Mouse (Mus musculus) G1E (cell line): ENCODE results near the gene Sept12. TPM values are rescaled to one million over a fixed set of nuclear protein-coding genes. Genes with fewer than 3 reads are reported as not detected.

ENCODE experiments used
- ATAC-seq: 2 replicates; pipeline ENCODE4 v1.8.0; 2016; ENCODE audit warnings: mild to moderate bottlenecking; ENCODE audit not compliant: insufficient number of reproducible peaks, poor library complexity, low FRiP score, severe bottlenecking; ENCODE audit errors: extremely low read depth
- DNase-seq: peaks from one replicate; pipeline ENCODE4 v3.0.0; 2012; ENCODE audit warnings: low spot score
- H3K27me3 ChIP-seq: 2 replicates; pipeline ENCODE4 v1.6.1; 2012; ENCODE audit warnings: mild to moderate bottlenecking, low read length, inconsistent platforms; ENCODE audit not compliant: insufficient read depth
- H3K36me3 ChIP-seq: replicated peaks from 2 replicates; pipeline ENCODE3; 2012; ENCODE audit warnings: mild to moderate bottlenecking, inconsistent platforms
- H3K4me1 ChIP-seq: 2 replicates; pipeline ENCODE4 v1.6.1; 2012; ENCODE audit warnings: low read depth, low read length, inconsistent platforms, mixed read lengths; ENCODE audit not compliant: insufficient read depth
- H3K4me3 ChIP-seq: 2 replicates; pipeline ENCODE4 v1.5.1; 2012; ENCODE audit warnings: low read depth, mild to moderate bottlenecking, inconsistent platforms, low read length, moderate library complexity, mixed read lengths
- H3K9me3 ChIP-seq: replicated peaks from 2 replicates; pipeline ENCODE4 v1.6.1; 2012; ENCODE audit warnings: inconsistent platforms
- CTCF ChIP-seq: IDR thresholded peaks from 2 replicates; pipeline ENCODE4 v1.5.1; 2012; ENCODE audit warnings: low read depth, low read length, inconsistent platforms, mixed read lengths
- GATA1 ChIP-seq: IDR thresholded peaks from 2 replicates; pipeline ENCODE4 v1.6.1; 2012; ENCODE audit warnings: borderline replicate concordance, low read length, inconsistent platforms, mixed read lengths
- GATA2 ChIP-seq: IDR thresholded peaks from 2 replicates; pipeline ENCODE4 v1.6.1; 2012; ENCODE audit warnings: low read depth, low read length, inconsistent platforms, borderline replicate concordance
- POLR2AphosphoS5 ChIP-seq: IDR thresholded peaks from 2 replicates; pipeline ENCODE4 v1.6.1; 2012; ENCODE audit warnings: low read depth, low read length, inconsistent platforms; ENCODE audit not compliant: insufficient replicate concordance
- TAL1 ChIP-seq: conservative IDR thresholded peaks from 2 replicates; pipeline ENCODE4 v1.6.1; 2012; ENCODE audit warnings: low read depth, low read length, inconsistent platforms, mixed read lengths
- polyA plus RNA-seq: library from polyadenylated mRNA; stranded (reverse); fragments of >175 nt; gene quantifications from 2 replicates; pipeline ENCODE4 v1.2.3, GENCODE M21; 2012
- total RNA-seq, 2 experiments: library from RNA; stranded (forward) in 1 of 2; stranded (reverse) in 1 of 2; fragments of 200-1000 nt in 1 of 2; fragments of >200 nt in 1 of 2; fragmentation: Nextera tagmentation in 1 of 2; gene quantifications; 2 replicates each; pipeline ENCODE4 v1.2.3; 2014 to 2017

The Sept12 gene
- not detected in 2 replicates for total RNA-seq (2014; fragmentation: Nextera tagmentation)
- 0.05 TPM in 1 of 2 replicates, not detected in the other for total RNA-seq (2017)
- polyA plus RNA-seq = 0.07 TPM in 1 of 2 replicates, not detected in the other

DNA sequence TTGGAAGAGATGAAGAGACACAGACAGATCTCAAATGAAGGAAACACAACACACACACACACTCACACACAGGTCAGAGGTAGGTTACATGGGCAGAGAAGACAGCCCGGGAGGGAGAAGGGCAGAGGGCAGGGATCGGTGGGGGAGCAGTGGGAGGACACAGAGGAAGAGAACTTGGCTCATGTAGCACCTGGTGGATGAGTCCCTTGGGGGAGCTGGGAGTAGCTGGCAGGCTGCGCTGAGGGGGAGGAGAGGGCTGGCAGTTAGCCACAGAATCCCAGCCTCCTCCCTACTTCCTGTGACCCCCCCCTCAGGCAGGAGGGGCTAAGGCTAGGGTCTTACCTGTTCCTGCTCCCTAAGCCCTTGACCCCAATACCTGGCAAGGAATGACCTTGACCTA, at the start of gene Sept12:
Gene Sept12, minus strand, starts transcription at position 300 of the 400 bp plus-strand sequence.
- Histone ChIP-seq H3K4me1 (no peaks in the 10 kb centered on the region; the same call in 1 of the 2 replicates), H3K4me3 (no peak within 1 kb of the TSS)

DNA sequence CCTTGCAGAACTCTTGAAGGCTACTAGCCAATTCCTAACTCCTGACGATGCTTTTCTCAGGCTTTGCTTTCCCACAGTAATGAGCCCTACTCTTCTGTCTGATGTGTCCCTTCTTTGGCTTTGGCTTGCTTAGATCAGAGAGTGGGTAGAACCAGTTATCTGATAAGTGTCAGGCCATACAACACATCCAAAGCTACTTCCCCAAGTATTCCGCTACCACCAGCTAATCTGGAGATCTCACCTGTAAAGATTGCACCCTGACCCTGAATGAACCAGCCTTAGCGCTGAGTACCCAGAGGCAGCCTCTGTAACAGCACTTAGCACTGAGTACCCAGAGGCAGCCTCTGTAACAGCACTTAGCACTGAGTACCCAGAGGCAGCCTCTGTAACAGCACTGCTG, 47.7 kb upstream of the Sept12 start:
- H3K36me3 ChIP-seq = peaks cover 72% of the 10 kb centered on the region
- no peaks in the 10 kb centered on the region for H3K9me3 ChIP-seq
- H3K27me3 ChIP-seq = no peaks in the 10 kb centered on the region
- ATAC-seq (no peak), DNase-seq (no peak)
- H3K4me3 ChIP-seq = no peak overlapping the region
- no peak for TF ChIP-seq GATA2
- no peak for TF ChIP-seq CTCF
- no peak for TF ChIP-seq POLR2AphosphoS5
- no peak for TF ChIP-seq GATA1
- TF ChIP-seq TAL1 = no peak
- peaks cover 33% of the 10 kb centered on the region for H3K4me1 ChIP-seq

More for the DNA sequence above, at the start of gene Sept12:
- DNase-seq (no peak), ATAC-seq (no peak)
- Histone ChIP-seq H3K9me3 (no peaks in the 10 kb centered on the region), H3K27me3 (peaks cover 30% of the 10 kb centered on the region), H3K36me3 (no peaks in the 10 kb centered on the region)
- no peak for TF ChIP-seq GATA1
- TF ChIP-seq POLR2AphosphoS5 = no peak
- no peak for TF ChIP-seq TAL1
- no peak for TF ChIP-seq CTCF
- TF ChIP-seq GATA2 = no peak

DNA sequence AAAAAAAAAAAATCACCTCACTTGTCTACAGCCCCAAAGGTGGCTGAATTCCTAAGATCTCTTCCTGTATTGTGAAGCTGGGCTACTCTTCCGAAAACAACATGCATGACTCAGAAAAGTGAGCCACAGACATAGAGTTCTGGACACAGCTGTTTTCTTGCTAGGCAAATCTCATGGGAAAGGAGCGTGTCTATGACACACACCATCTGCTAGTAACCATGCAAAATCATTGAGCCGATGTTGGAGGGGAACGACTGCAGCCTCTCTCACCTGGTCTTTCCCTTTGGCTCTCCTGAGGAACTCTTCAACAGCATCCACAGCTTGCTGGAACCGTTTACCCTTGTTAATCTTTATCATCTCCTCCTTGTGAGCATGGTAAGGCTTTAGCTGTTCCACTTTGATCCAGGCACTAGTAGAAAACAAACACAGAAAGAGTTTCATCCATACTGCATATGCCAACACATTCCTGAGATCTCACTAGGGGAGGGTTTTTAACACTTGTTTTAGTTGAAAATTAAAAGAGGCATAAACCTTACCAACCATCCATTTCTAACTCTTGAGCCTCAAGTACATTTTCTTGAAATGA, 39.1 kb upstream of the Sept12 start:
- ATAC-seq = no peak
- no peak for DNase-seq
- peaks cover 98% of the 10 kb centered on the region for H3K36me3 ChIP-seq

DNA sequence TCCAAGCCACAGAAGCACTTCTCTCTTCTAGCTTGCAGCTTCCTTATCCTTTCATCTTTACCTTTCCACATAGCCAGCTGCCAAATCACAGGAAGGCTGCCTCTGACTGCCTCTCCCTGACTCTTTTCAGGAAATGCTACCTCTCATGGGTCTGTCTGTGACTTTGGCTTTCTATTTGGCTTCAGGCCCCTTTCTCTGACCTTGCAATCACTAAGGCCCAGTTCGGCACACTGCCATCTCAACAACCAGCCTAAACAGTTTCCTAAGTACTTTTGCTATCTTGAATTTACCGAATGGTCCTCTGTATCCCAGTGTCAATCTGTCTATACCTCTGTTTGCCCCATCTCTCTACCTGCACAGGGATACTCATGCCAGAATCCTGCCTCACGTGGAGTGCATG, 37.9 kb upstream of the Sept12 start:
- DNase-seq = no peak
- H3K36me3 ChIP-seq = peaks cover 98% of the 10 kb centered on the region
- no peaks in the 10 kb centered on the region for H3K9me3 ChIP-seq
- no peak for TF ChIP-seq TAL1
- H3K27me3 ChIP-seq = no peaks in the 10 kb centered on the region
- peaks cover 13% of the 10 kb centered on the region for H3K4me1 ChIP-seq
- no peak overlapping the region for H3K4me3 ChIP-seq
- ATAC-seq = no peak

More for the DNA sequence above, 39.1 kb upstream of the Sept12 start:
- no peaks in the 10 kb centered on the region for H3K9me3 ChIP-seq
- H3K4me1 ChIP-seq = peaks cover 13% of the 10 kb centered on the region
- H3K27me3 ChIP-seq = no peaks in the 10 kb centered on the region
- no peak for TF ChIP-seq GATA1
- TF ChIP-seq GATA2 = no peak
- TF ChIP-seq POLR2AphosphoS5 = no peak
- TF ChIP-seq CTCF = no peak
- TF ChIP-seq TAL1 = no peak
- H3K4me3 ChIP-seq = no peak overlapping the region

DNA sequence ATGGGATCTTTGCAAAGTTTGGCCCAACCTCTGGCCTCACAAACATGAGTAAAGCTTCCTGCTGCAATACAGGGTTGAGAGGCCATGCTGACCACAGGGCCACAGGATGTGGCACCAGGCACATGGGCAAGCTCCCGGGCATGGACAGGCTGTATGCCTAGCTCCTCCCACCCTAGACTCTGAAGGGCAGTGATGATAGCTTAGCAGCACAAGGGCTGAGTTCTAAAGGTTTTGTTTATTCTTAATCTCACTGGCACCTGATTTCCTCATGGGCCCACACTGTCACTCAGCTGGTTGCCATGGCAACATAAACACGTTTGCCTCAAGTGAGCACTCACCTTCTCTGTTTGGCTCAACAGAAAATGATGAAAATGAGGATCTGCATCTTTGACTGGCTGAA, 32.2 kb upstream of the Sept12 start:
- Histone ChIP-seq H3K9me3 (no peaks in the 10 kb centered on the region), H3K4me3 (no peak overlapping the region), H3K4me1 (0 out of 2 replicates have a peak, but pooled peaks cover under 1% of the 10 kb centered on the region), H3K27me3 (no peaks in the 10 kb centered on the region), H3K36me3 (peaks cover 99% of the 10 kb centered on the region)
- TF ChIP-seq GATA2 (no peak), TAL1 (no peak), CTCF (no peak), POLR2AphosphoS5 (no peak), GATA1 (no peak)
- ATAC-seq (no peak), DNase-seq (no peak)

DNA sequence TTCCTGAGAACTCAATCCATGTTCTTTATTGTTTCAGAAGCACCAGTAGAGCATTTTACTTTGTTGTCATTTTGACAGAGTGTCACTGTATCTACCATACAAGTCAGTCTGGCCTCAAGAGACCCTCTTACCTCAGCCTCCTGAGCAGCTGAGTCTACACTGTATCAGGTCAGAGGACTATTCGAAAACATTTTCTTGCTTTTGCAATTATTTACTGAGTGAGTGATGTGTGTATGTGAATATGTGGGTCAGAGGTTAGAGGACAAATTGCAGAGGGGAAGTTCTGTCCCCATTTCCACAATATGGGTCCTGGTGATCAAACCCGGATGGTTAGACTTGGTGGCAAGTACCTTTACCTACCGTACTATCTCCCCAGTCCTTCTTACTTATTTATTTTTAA, 26.4 kb upstream of the Sept12 start:
- ATAC-seq (no peak), DNase-seq (no peak)
- TF ChIP-seq GATA1 (no peak), TAL1 (no peak), CTCF (no peak), POLR2AphosphoS5 (no peak), GATA2 (no peak)
- peaks cover 97% of the 10 kb centered on the region for H3K36me3 ChIP-seq
- H3K4me3 ChIP-seq = no peak overlapping the region
- H3K9me3 ChIP-seq = no peaks in the 10 kb centered on the region
- H3K27me3 ChIP-seq = no peaks in the 10 kb centered on the region
- no peaks in the 10 kb centered on the region for H3K4me1 ChIP-seq

DNA sequence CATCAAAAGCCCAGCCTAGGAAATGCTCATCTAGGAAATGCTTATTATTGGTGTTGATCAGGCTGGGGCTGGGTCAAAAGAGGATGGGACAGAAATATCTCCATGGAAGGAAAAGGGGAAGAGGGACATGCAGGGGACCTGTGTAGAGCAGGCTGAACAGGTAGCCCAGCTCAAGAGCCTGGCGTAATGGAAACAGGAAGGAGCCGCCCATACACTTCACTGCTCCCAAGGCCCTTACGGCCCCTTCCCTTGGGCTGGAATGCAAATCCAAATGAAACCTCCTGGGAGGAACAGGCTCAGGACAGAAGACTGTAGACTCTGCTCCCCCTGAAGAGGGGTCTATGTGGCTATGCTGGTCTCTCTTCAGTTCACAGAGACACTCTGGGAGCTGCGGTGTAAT, 16.9 kb upstream of the Sept12 start:
- no peak for TF ChIP-seq GATA1
- no peak for TF ChIP-seq POLR2AphosphoS5
- TF ChIP-seq CTCF = no peak
- no peak for TF ChIP-seq GATA2
- no peak for TF ChIP-seq TAL1
- no peak overlapping the region for H3K4me3 ChIP-seq
- no peaks in the 10 kb centered on the region for H3K27me3 ChIP-seq
- DNase-seq = no peak
- H3K9me3 ChIP-seq = no peaks in the 10 kb centered on the region
- ATAC-seq = no peak
- H3K36me3 ChIP-seq = peaks cover 75% of the 10 kb centered on the region
- peaks cover 46% of the 10 kb centered on the region for H3K4me1 ChIP-seq
